Mouse (Mus musculus): ENCODE results near the gene Snapc5. TPM values are rescaled to one million over a fixed set of nuclear protein-coding genes. Genes with fewer than 3 reads are reported as not detected.

Gene Snapc5
- total and polyA plus RNA-seq, 2 experiments, result 5.6 to 13.9 TPM

- Histone ChIP-seq H3K79me2 (ENCODE audit: control insufficient read depth, insufficient read depth, low read length) (peaks cover 43% of the 10 kb centered on the region; the same call in 1 of the 2 replicates), H3K36me3 (ENCODE audit: control insufficient read depth, insufficient read depth, low read length) (no peaks in the 10 kb centered on the region; the same call in 1 of the 2 replicates), H3K27me3 (ENCODE audit: control insufficient read depth, insufficient read depth, low read length) (no peaks in the 10 kb centered on the region), H3K27ac (replicated peaks; ENCODE audit: insufficient read depth, low read depth, low read length) (no peak overlapping the region), H3K4me3 (ENCODE audit: insufficient read depth, low read depth, low read length) (no peak overlapping the region), H3K9ac (ENCODE audit: low read depth, low read length) (no peak overlapping the region), H3K4me1 (ENCODE audit: control insufficient read depth, insufficient read depth, low read length) (peaks cover 3% of the 10 kb centered on the region; the same call in 1 of the 2 replicates)
- no peak for TF ChIP-seq POLR2A (IDR thresholded peaks at IDR 0.05; ENCODE audit: extremely low read depth, insufficient read depth, low read length)
- TF ChIP-seq CTCF (IDR thresholded peaks at IDR 0.05; ENCODE audit: low read depth, low read length), result no peak
- no peak for DNase-seq (ENCODE audit: extremely low read depth, low read depth, low spot score)
Measured at GRCm38 (mm10) chr9:64228972-64229371, 49.9 kb downstream of the Snapc5 start.

DNA sequence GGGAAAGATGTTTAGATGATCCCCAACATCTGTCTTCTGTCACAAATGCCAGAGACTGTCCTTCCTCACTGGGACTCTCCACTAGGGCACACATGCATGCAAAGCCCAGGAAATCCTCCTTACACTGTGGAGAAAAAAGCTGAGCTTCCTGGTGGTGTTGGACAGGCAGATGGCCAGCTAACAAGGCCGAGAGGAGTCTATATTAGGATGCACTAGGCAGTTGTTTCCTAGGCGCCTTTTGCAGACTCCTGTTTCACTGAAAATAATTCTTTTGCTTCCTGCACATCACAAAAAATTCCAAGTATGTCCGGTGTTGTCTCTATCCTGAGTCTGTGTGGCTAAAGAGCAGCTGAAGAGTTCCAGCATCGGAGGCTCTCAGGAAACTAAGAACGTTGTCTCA is 52.1 kb downstream of the Snapc5 start:
- Histone ChIP-seq H3K4me1 (ENCODE audit: control insufficient read depth, insufficient read depth, low read length) (peaks cover 17% of the 10 kb centered on the region), H3K27ac (replicated peaks; ENCODE audit: insufficient read depth, low read depth, low read length) (no peak overlapping the region), H3K9ac (ENCODE audit: low read depth, low read length) (no peak overlapping the region), H3K4me3 (ENCODE audit: insufficient read depth, low read depth, low read length) (no peak overlapping the region), H3K27me3 (ENCODE audit: control insufficient read depth, insufficient read depth, low read length) (no peaks in the 10 kb centered on the region), H3K79me2 (ENCODE audit: control insufficient read depth, insufficient read depth, low read length) (peaks cover 40% of the 10 kb centered on the region; the same call in 1 of the 2 replicates), H3K36me3 (ENCODE audit: control insufficient read depth, insufficient read depth, low read length) (no peaks in the 10 kb centered on the region; the same call in 1 of the 2 replicates)
- no peak for DNase-seq (ENCODE audit: extremely low read depth, low read depth, low spot score)
- no peak for TF ChIP-seq POLR2A (IDR thresholded peaks at IDR 0.05; ENCODE audit: extremely low read depth, insufficient read depth, low read length)
- no peak for TF ChIP-seq CTCF (IDR thresholded peaks at IDR 0.05; ENCODE audit: low read depth, low read length)
- WGBS, result 70% methylated on average over 5 of the region's 5 CpGs

DNA sequence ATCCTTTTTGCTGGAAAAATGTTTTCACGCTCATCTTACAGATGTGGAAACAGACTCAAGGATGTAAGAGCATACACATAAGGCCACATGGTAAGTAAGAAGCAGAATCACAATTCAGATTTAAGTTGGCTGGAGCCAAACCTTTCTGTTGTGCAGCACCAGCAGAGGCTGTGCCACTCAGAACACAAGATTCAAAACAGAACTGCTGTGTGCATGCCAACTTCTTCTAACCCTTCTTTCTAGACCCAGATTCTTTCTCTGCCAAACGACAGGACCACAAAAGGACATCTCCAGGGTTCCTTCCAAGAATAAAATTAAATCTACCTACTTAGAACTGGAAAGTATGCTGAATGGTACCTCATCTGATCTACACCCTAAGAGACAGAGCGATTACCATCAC is 52.6 kb downstream of the Snapc5 start:
- TF ChIP-seq POLR2A (IDR thresholded peaks at IDR 0.05; ENCODE audit: extremely low read depth, insufficient read depth, low read length) (no peak), CTCF (IDR thresholded peaks at IDR 0.05; ENCODE audit: low read depth, low read length) (no peak)
- H3K27me3 ChIP-seq (ENCODE audit: control insufficient read depth, insufficient read depth, low read length), result no peaks in the 10 kb centered on the region
- no peak for DNase-seq (ENCODE audit: extremely low read depth, low read depth, low spot score)
- H3K79me2 ChIP-seq (ENCODE audit: control insufficient read depth, insufficient read depth, low read length), result peaks cover 42% of the 10 kb centered on the region; the same call in 1 of the 2 replicates
- H3K4me1 ChIP-seq (ENCODE audit: control insufficient read depth, insufficient read depth, low read length), result peaks cover 20% of the 10 kb centered on the region
- H3K4me3 ChIP-seq (ENCODE audit: insufficient read depth, low read depth, low read length), result no peak overlapping the region
- WGBS, result 77% methylated on average over 3 of the region's 3 CpGs
- H3K27ac ChIP-seq (replicated peaks; ENCODE audit: insufficient read depth, low read depth, low read length), result no peak overlapping the region
- H3K9ac ChIP-seq (ENCODE audit: low read depth, low read length), result no peak overlapping the region
- H3K36me3 ChIP-seq (ENCODE audit: control insufficient read depth, insufficient read depth, low read length), result no peaks in the 10 kb centered on the region; the same call in 1 of the 2 replicates

GRCm38 (mm10) chr9:64232257-64232957 is 53.3 kb downstream of the Snapc5 start:
- TF ChIP-seq POLR2A (IDR thresholded peaks at IDR 0.05; ENCODE audit: extremely low read depth, insufficient read depth, low read length), result no peak
- TF ChIP-seq CTCF (IDR thresholded peaks at IDR 0.05; ENCODE audit: low read depth, low read length), result no peak
- Histone ChIP-seq H3K27ac (replicated peaks; ENCODE audit: insufficient read depth, low read depth, low read length) (no peak overlapping the region), H3K36me3 (ENCODE audit: control insufficient read depth, insufficient read depth, low read length) (no peaks in the 10 kb centered on the region; the same call in 1 of the 2 replicates), H3K27me3 (ENCODE audit: control insufficient read depth, insufficient read depth, low read length) (no peaks in the 10 kb centered on the region), H3K4me1 (ENCODE audit: control insufficient read depth, insufficient read depth, low read length) (peaks cover 20% of the 10 kb centered on the region), H3K9ac (ENCODE audit: low read depth, low read length) (no peak overlapping the region), H3K79me2 (ENCODE audit: control insufficient read depth, insufficient read depth, low read length) (peaks cover 38% of the 10 kb centered on the region; the same call in 1 of the 2 replicates), H3K4me3 (ENCODE audit: insufficient read depth, low read depth, low read length) (no peak overlapping the region)
- no peak for DNase-seq (ENCODE audit: extremely low read depth, low read depth, low spot score)
- 75% methylated on average over 9 of the region's 9 CpGs for WGBS

Other genes with a start within 250 kb of the Snapc5 start
- gene Smad6, start 157.2 kb upstream of the Snapc5 start, total RNA-seq (2014; rRNA removed), result 4.1 and 6.0 TPM in 2 replicates
- 11.4 and 12.6 TPM in 2 replicates for gene Smad6, start 157.2 kb upstream of the Snapc5 start, polyA plus RNA-seq (2012; rRNA removed)
- gene Lctl, start 62.1 kb upstream of the Snapc5 start, total RNA-seq (2014; rRNA removed), result not detected in 2 replicates
- gene Lctl, start 62.1 kb upstream of the Snapc5 start, polyA plus RNA-seq (2012; rRNA removed), result not detected in 2 replicates
- 0.94 and 1.6 TPM in 2 replicates for gene Zwilch, start 6.2 kb upstream of the Snapc5 start, total RNA-seq (2014; rRNA removed)
- 0.12 and 0.25 TPM in 2 replicates for gene Zwilch, start 6.2 kb upstream of the Snapc5 start, polyA plus RNA-seq (2012; rRNA removed)
- 401 and 408 TPM in 2 replicates for gene Rpl4, start 5.9 kb upstream of the Snapc5 start, total RNA-seq (2014; rRNA removed)
- 250 and 270 TPM in 2 replicates for gene Rpl4, start 5.9 kb upstream of the Snapc5 start, polyA plus RNA-seq (2012; rRNA removed)
- 0.09 TPM in 1 of 2 replicates, not detected in the other for gene Uchl4, start 55.9 kb downstream of the Snapc5 start, total RNA-seq (2014; rRNA removed)
- gene Uchl4, start 55.9 kb downstream of the Snapc5 start, polyA plus RNA-seq (2012; rRNA removed), result not detected in 2 replicates
- 34.7 and 40.3 TPM in 2 replicates for gene Map2k1, start 74.4 kb downstream of the Snapc5 start, total RNA-seq (2014; rRNA removed)
- gene Map2k1, start 74.4 kb downstream of the Snapc5 start, polyA plus RNA-seq (2012; rRNA removed), result 26.4 and 26.8 TPM in 2 replicates
- 5.7 and 6.0 TPM in 2 replicates for gene Tipin, start 102.3 kb downstream of the Snapc5 start, total RNA-seq (2014; rRNA removed)
- gene Tipin, start 102.3 kb downstream of the Snapc5 start, polyA plus RNA-seq (2012; rRNA removed), result 1.4 and 2.5 TPM in 2 replicates
- gene Dis3l, start 162.0 kb downstream of the Snapc5 start, total RNA-seq (2014; rRNA removed), result 10.8 and 11.7 TPM in 2 replicates
- gene Dis3l, start 162.0 kb downstream of the Snapc5 start, polyA plus RNA-seq (2012; rRNA removed), result 7.7 and 8.4 TPM in 2 replicates
- 0.07 and 0.09 TPM in 2 replicates for gene Megf11, start 206.4 kb downstream of the Snapc5 start, total RNA-seq (2014; rRNA removed)
- 0.02 and 0.13 TPM in 2 replicates for gene Megf11, start 206.4 kb downstream of the Snapc5 start, polyA plus RNA-seq (2012; rRNA removed)